Mouse (Mus musculus): ENCODE results near the gene Misp. TPM values are rescaled to one million over a fixed set of nuclear protein-coding genes. Genes with fewer than 3 reads are reported as not detected.

Misp gene
- polyA plus RNA-seq, 1 experiment from 2014 or later, result 10.6 TPM

Small RNAs within 50 kb of the gene (microRNA-seq; reads per million reads assigned to microRNA genes)
- gene Mir6910, result not detected

Other genes with a start within 250 kb of the Misp start
- gene Theg, start 233.7 kb upstream of the Misp start, polyA plus RNA-seq (2015; fragmentation: Nextera tagmentation; extraction: Ambion mirVana), result not detected in 2 replicates
- not detected in 2 replicates for gene C2cd4c, start 207.0 kb upstream of the Misp start, polyA plus RNA-seq (2015; fragmentation: Nextera tagmentation; extraction: Ambion mirVana)
- 2.0 and 4.2 TPM in 2 replicates for gene Shc2, start 183.1 kb upstream of the Misp start, polyA plus RNA-seq (2015; fragmentation: Nextera tagmentation; extraction: Ambion mirVana)
- gene Odf3l2, start 175.3 kb upstream of the Misp start, polyA plus RNA-seq (2015; fragmentation: Nextera tagmentation; extraction: Ambion mirVana), result not detected in 2 replicates
- 0.53 and 0.69 TPM in 2 replicates for gene Madcam1, start 156.4 kb upstream of the Misp start, polyA plus RNA-seq (2015; fragmentation: Nextera tagmentation; extraction: Ambion mirVana)
- gene Tpgs1, start 151.6 kb upstream of the Misp start, polyA plus RNA-seq (2015; fragmentation: Nextera tagmentation; extraction: Ambion mirVana), result 57.5 and 58.3 TPM in 2 replicates
- gene Cdc34, start 138.8 kb upstream of the Misp start, polyA plus RNA-seq (2015; fragmentation: Nextera tagmentation; extraction: Ambion mirVana), result 64.0 and 68.9 TPM in 2 replicates
- 0.62 and 0.98 TPM in 2 replicates for gene Gzmm, start 132.0 kb upstream of the Misp start, polyA plus RNA-seq (2015; fragmentation: Nextera tagmentation; extraction: Ambion mirVana)
- gene Bsg, start 116.5 kb upstream of the Misp start, polyA plus RNA-seq (2015; fragmentation: Nextera tagmentation; extraction: Ambion mirVana), result 1,174 and 1,330 TPM in 2 replicates
- not detected in 2 replicates for gene Hcn2, start 104.4 kb upstream of the Misp start, polyA plus RNA-seq (2015; fragmentation: Nextera tagmentation; extraction: Ambion mirVana)
- 46.2 and 47.8 TPM in 2 replicates for gene Polrmt, start 74.4 kb upstream of the Misp start, polyA plus RNA-seq (2015; fragmentation: Nextera tagmentation; extraction: Ambion mirVana)
- gene Fgf22, start 65.9 kb upstream of the Misp start, polyA plus RNA-seq (2015; fragmentation: Nextera tagmentation; extraction: Ambion mirVana), result 0.11 and 0.29 TPM in 2 replicates
- 47.9 and 61.4 TPM in 2 replicates for gene Rnf126, start 54.0 kb upstream of the Misp start, polyA plus RNA-seq (2015; fragmentation: Nextera tagmentation; extraction: Ambion mirVana)
- 21.7 and 22.7 TPM in 2 replicates for gene Fstl3, start 43.7 kb upstream of the Misp start, polyA plus RNA-seq (2015; fragmentation: Nextera tagmentation; extraction: Ambion mirVana)
- 0.57 and 2.1 TPM in 2 replicates for gene Prss57, start 30.0 kb upstream of the Misp start, polyA plus RNA-seq (2015; fragmentation: Nextera tagmentation; extraction: Ambion mirVana)
- gene Palm, start 27.4 kb upstream of the Misp start, polyA plus RNA-seq (2015; fragmentation: Nextera tagmentation; extraction: Ambion mirVana), result 52.7 and 54.1 TPM in 2 replicates
- 344 and 371 TPM in 2 replicates for gene Ptbp1, start 33.4 kb downstream of the Misp start, polyA plus RNA-seq (2015; fragmentation: Nextera tagmentation; extraction: Ambion mirVana)
- gene Prtn3, start 53.5 kb downstream of the Misp start, polyA plus RNA-seq (2015; fragmentation: Nextera tagmentation; extraction: Ambion mirVana), result 3.0 and 4.0 TPM in 2 replicates
- gene Plppr3, start 53.6 kb downstream of the Misp start, polyA plus RNA-seq (2015; fragmentation: Nextera tagmentation; extraction: Ambion mirVana), result 22.6 and 26.4 TPM in 2 replicates
- gene Elane, start 65.3 kb downstream of the Misp start, polyA plus RNA-seq (2015; fragmentation: Nextera tagmentation; extraction: Ambion mirVana), result 0.26 and 1.2 TPM in 2 replicates
- not detected in 2 replicates for gene Cfd, start 69.9 kb downstream of the Misp start, polyA plus RNA-seq (2015; fragmentation: Nextera tagmentation; extraction: Ambion mirVana)
- gene Med16, start 87.9 kb downstream of the Misp start, polyA plus RNA-seq (2015; fragmentation: Nextera tagmentation; extraction: Ambion mirVana), result 48.3 and 51.2 TPM in 2 replicates
- 12.8 TPM in 1 of 2 replicates, not detected in the other for gene Gm26602, start 89.9 kb downstream of the Misp start, polyA plus RNA-seq (2015; fragmentation: Nextera tagmentation; extraction: Ambion mirVana)
- 1.0 and 1.1 TPM in 2 replicates for gene Kiss1r, start 96.0 kb downstream of the Misp start, polyA plus RNA-seq (2015; fragmentation: Nextera tagmentation; extraction: Ambion mirVana)
- gene R3hdm4, start 100.2 kb downstream of the Misp start, polyA plus RNA-seq (2015; fragmentation: Nextera tagmentation; extraction: Ambion mirVana), result 151 and 155 TPM in 2 replicates
- gene Arid3a, start 106.1 kb downstream of the Misp start, polyA plus RNA-seq (2015; fragmentation: Nextera tagmentation; extraction: Ambion mirVana), result 4.1 and 4.8 TPM in 2 replicates
- 76.7 and 83.0 TPM in 2 replicates for gene Wdr18, start 139.2 kb downstream of the Misp start, polyA plus RNA-seq (2015; fragmentation: Nextera tagmentation; extraction: Ambion mirVana)
- gene Grin3b, start 149.7 kb downstream of the Misp start, polyA plus RNA-seq (2015; fragmentation: Nextera tagmentation; extraction: Ambion mirVana), result 0.25 and 0.75 TPM in 2 replicates
- gene Tmem259, start 163.3 kb downstream of the Misp start, polyA plus RNA-seq (2015; fragmentation: Nextera tagmentation; extraction: Ambion mirVana), result 7.3 and 9.0 TPM in 2 replicates
- gene Cnn2, start 167.6 kb downstream of the Misp start, polyA plus RNA-seq (2015; fragmentation: Nextera tagmentation; extraction: Ambion mirVana), result 401 and 405 TPM in 2 replicates
- 4.9 and 5.6 TPM in 2 replicates for gene Abca7, start 175.5 kb downstream of the Misp start, polyA plus RNA-seq (2015; fragmentation: Nextera tagmentation; extraction: Ambion mirVana)
- 18.1 and 21.8 TPM in 2 replicates for gene Arhgap45, start 195.7 kb downstream of the Misp start, polyA plus RNA-seq (2015; fragmentation: Nextera tagmentation; extraction: Ambion mirVana)
- gene Polr2e, start 218.8 kb downstream of the Misp start, polyA plus RNA-seq (2015; fragmentation: Nextera tagmentation; extraction: Ambion mirVana), result 194 and 210 TPM in 2 replicates
- 554 and 585 TPM in 2 replicates for gene Gpx4, start 226.2 kb downstream of the Misp start, polyA plus RNA-seq (2015; fragmentation: Nextera tagmentation; extraction: Ambion mirVana)

All from lung, embryonic 16.5 days (tissue).